Mouse (Mus musculus) granulocyte monocyte progenitor cell, adult 5-6 weeks (primary cell): ENCODE measurements at regions not wholly inside any gene's neighbourhood (a gene's known extent, or its start where the extent isn't known, plus 50 kb on each side); places are given as distances from the start of the nearest gene placed in this dataset.
A peak's percentile ranks its signal among the peaks of the same experiment; 100 is the strongest.

Source experiments
- ATAC-seq: replicated peaks from 2 replicates; pipeline ENCODE4 v1.8.0; 2016; ENCODE audit warnings: mild to moderate bottlenecking, moderate TSS enrichment, inconsistent platforms; ENCODE audit not compliant: poor library complexity, severe bottlenecking

DNA sequence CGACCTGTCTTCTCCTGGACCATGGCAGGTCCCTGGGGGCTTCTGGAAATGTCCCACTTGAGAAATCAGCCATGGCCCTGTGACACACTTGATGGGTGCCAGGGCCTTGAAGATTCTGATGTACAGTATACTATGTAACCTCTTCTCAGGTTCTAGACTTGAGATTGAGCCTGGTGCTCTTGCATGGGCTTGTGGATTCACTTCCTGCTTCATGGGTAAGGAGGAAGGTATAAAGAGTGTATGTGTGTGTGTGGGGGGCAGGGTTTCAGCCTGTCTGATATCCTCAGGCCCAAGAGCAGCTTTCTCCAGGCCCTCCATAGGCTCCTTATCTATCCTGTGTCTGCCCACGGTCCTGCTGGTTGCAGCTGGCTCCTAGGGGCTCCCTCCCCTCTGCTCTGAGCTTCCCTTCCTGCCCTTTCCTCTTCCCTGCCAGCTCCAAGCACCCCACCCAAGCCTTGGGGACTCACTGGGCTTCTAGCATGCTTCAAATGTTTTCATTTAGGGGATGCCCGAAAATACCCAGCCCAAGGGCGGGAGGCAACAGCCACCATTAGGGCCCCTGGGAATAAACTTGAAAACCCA is 61.9 kb upstream of the Ccnd1 start:
- peak; percentile 65 for ATAC-seq

DNA sequence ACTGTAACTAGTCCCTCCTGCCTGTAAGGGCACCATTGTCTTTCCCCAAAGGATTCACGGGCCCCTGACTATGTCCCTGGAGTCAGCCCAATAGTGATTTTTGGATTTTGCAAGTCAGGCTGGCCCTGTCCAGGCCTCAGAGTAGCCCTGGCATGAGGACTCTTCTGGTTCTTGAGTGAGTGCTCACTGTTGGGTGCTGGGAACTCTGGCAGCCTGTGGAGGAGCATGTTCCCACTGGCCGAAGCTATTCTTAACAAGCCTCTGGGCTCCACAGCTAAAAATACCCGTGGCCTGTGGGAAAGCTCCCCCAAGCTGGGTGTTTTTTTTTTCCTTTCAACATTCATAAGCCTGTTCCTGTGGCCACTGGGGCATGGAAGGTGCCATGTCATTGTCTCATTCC is 60.0 kb upstream of the Ccnd1 start:
- no peak for ATAC-seq

DNA sequence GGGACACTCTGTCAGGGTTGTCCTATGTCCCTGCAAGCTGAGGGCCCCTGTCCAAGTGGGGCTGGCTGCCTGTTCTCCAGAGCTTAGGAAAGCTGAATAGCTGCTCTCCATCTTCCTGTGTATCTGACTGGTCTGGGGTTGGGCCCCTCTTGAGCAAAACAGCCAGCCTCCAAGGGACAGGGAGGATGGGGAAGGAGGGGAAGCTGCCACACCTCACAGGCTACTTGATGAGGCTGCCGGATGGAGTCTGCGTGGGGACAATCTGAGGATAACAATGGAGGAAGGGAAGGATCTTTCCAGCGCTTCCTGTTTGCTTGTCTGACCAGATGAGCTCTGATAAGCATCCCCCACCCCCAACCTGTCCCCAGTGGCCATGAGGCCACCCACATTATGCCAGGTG is 57.1 kb upstream of the Ccnd1 start:
- no peak for ATAC-seq

DNA sequence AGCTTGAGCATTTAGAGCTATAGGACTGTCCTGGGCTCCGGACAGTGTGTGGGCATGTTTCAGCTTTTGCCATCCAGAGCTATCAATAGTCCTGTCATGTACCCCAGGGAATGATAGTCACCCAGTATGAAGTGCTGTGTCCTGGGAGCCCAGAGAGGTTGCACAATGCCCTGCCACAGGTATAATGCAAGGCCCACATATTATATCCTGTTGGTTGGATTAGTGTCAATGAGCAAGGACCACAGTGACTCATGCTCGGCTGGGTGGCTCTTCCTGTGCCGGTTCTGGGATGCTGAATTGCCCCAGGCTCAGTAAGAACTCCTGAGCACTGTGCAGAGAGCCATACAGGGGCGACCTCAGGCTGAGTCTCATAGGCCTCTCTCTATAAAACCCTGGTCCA is 54.5 kb upstream of the Ccnd1 start:
- no peak for ATAC-seq

GRCm38 (mm10) chr7:144993566-144993965 is 53.8 kb upstream of the Ccnd1 start:
- no peak for ATAC-seq

- peak; percentile 68 for ATAC-seq
Observed at GRCm38 (mm10) chr7:144991760-144992159, 52.0 kb upstream of the Ccnd1 start.
